Mouse (Mus musculus) neural tube, postnatal 0 days (tissue): ENCODE measurements around the gene Irf2bp1. TPM values are rescaled to one million over a fixed set of nuclear protein-coding genes. Genes with fewer than 3 reads are reported as not detected.

Experiments used
- polyA plus RNA-seq: library from polyadenylated mRNA; unstranded; fragments of >200 nt; fragmentation: Nextera tagmentation; extraction: Ambion mirVana; gene quantifications from 2 replicates; pipeline ENCODE4 v1.2.1, GENCODE M21; 2015

The Irf2bp1 gene
- polyA plus RNA-seq: 29.7 and 30.6 TPM in 2 replicates

GRCm38 (mm10) chr7:19003902-19004630 lies at the start of gene Irf2bp1:
Gene Irf2bp1 (plus strand): TSS chr7:19004044.

GRCm38 (mm10) chr7:18987100-18987499 lies 16.7 kb upstream of the Irf2bp1 start, which contains the start of gene Nanos2:
Gene Nanos2 (plus strand): TSS chr7:18987400.

GRCm38 (mm10) chr7:18990601-18991295 lies 13.1 kb upstream of the Irf2bp1 start, which contains the start of gene Mypop:
Gene Mypop (plus strand): TSS chr7:18991245.

GRCm38 (mm10) chr7:19023357-19023814 lies 19.5 kb downstream of the Irf2bp1 start, which contains the start of gene Foxa3:
Gene Foxa3 (minus strand): TSS chr7:19023538.

GRCm38 (mm10) chr7:19024096-19024506 lies 20.3 kb downstream of the Irf2bp1 start, which contains the start of gene Sympk:
Gene Sympk (plus strand): TSS chr7:19024377.

GRCm38 (mm10) chr7:19054047-19054776 lies 50.4 kb downstream of the Irf2bp1 start, which contains the start of gene Rsph6a:
Gene Rsph6a (plus strand): TSS chr7:19054690.

Other genes starting within 250 kb of the Irf2bp1 start
- not detected in 2 replicates for gene Psg19, start 205.5 kb upstream of the Irf2bp1 start, polyA plus RNA-seq
- gene Psg17, start 182.4 kb upstream of the Irf2bp1 start, polyA plus RNA-seq: not detected in 2 replicates
- gene Mill2, start 164.1 kb upstream of the Irf2bp1 start, polyA plus RNA-seq: 0.99 and 1.1 TPM in 2 replicates
- 31.9 and 32.6 TPM in 2 replicates for gene Pglyrp1, start 132.7 kb upstream of the Irf2bp1 start, polyA plus RNA-seq
- gene Ccdc61, start 93.6 kb upstream of the Irf2bp1 start, polyA plus RNA-seq: 43.1 and 48.7 TPM in 2 replicates
- 9.7 and 10.6 TPM in 2 replicates for gene Nova2, start 78.2 kb upstream of the Irf2bp1 start, polyA plus RNA-seq
- 0.90 and 1.1 TPM in 2 replicates for gene Nanos2, start 16.6 kb upstream of the Irf2bp1 start, polyA plus RNA-seq
- gene Mypop, start 12.8 kb upstream of the Irf2bp1 start, polyA plus RNA-seq: 12.1 and 12.5 TPM in 2 replicates
- not detected in 2 replicates for gene Foxa3, start 19.5 kb downstream of the Irf2bp1 start, polyA plus RNA-seq
- gene Sympk, start 20.3 kb downstream of the Irf2bp1 start, polyA plus RNA-seq: 18.4 and 21.6 TPM in 2 replicates
- 0.35 and 0.36 TPM in 2 replicates for gene Rsph6a, start 50.6 kb downstream of the Irf2bp1 start, polyA plus RNA-seq
- 48.3 and 65.5 TPM in 2 replicates for gene Dmwd, start 72.2 kb downstream of the Irf2bp1 start, polyA plus RNA-seq
- 7.8 TPM in 2 replicates for gene Dmpk, start 79.8 kb downstream of the Irf2bp1 start, polyA plus RNA-seq
- 1.9 and 2.0 TPM in 2 replicates for gene Six5, start 90.5 kb downstream of the Irf2bp1 start, polyA plus RNA-seq
- gene Gm4969, start 114.3 kb downstream of the Irf2bp1 start, polyA plus RNA-seq: 6.2 and 6.3 TPM in 2 replicates
- gene Fbxo46, start 115.8 kb downstream of the Irf2bp1 start, polyA plus RNA-seq: 10.3 and 11.0 TPM in 2 replicates
- gene Qpctl, start 145.2 kb downstream of the Irf2bp1 start, polyA plus RNA-seq: 25.2 and 26.6 TPM in 2 replicates
- 115 and 116 TPM in 2 replicates for gene Snrpd2, start 145.7 kb downstream of the Irf2bp1 start, polyA plus RNA-seq
- 0.84 and 1.1 TPM in 2 replicates for gene Gipr, start 162.1 kb downstream of the Irf2bp1 start, polyA plus RNA-seq
- gene Eml2, start 172.4 kb downstream of the Irf2bp1 start, polyA plus RNA-seq: 26.8 and 28.3 TPM in 2 replicates
- gene Gpr4, start 208.5 kb downstream of the Irf2bp1 start, polyA plus RNA-seq: 5.1 and 5.6 TPM in 2 replicates
- 33.3 and 38.2 TPM in 2 replicates for gene Opa3, start 224.3 kb downstream of the Irf2bp1 start, polyA plus RNA-seq